Mouse (Mus musculus) lung, embryonic 14.5 days (tissue): ENCODE results near the gene Soga1. TPM values are rescaled to one million over a fixed set of nuclear protein-coding genes. Genes with fewer than 3 reads are reported as not detected.

Experiments used
- ATAC-seq: fragments of 200-750 bp; cut with Nextera tagmentation; 2 replicates; pipeline ENCODE4 v1.8.0; 2017; ENCODE audit warnings: mild to moderate bottlenecking, moderate TSS enrichment, moderate library complexity; ENCODE audit not compliant: insufficient read depth
- DNase-seq: peaks from one replicate; pipeline ENCODE4 v3.0.0-alpha.2; 2015
- H3K27ac ChIP-seq: fragments of 300-500 bp; sonication (generic); 2 replicates; pipeline ENCODE4 v1.5.1; 2014; ENCODE audit warnings: low read depth, mild to moderate bottlenecking, moderate library complexity
- H3K27me3 ChIP-seq: fragments of 300-500 bp; sonication (generic); 2 replicates; pipeline ENCODE4 v1.6.1; 2014; ENCODE audit warnings: low read length, control low read depth; ENCODE audit not compliant: insufficient read depth
- H3K36me3 ChIP-seq: fragments of 300-500 bp; sonication (generic); 2 replicates; pipeline ENCODE4 v1.6.1; 2014; ENCODE audit warnings: control low read depth; ENCODE audit not compliant: insufficient read depth
- H3K4me1 ChIP-seq: fragments of 300-500 bp; sonication (generic); 2 replicates; pipeline ENCODE4 v1.6.1; 2014; ENCODE audit warnings: antibody characterized with exemption, control low read depth; ENCODE audit not compliant: insufficient read depth
- H3K4me2 ChIP-seq: fragments of 300-500 bp; sonication (generic); 2 replicates; pipeline ENCODE4 v1.6.1; 2014; ENCODE audit warnings: mild to moderate bottlenecking
- H3K4me3 ChIP-seq: fragments of 300-500 bp; sonication (generic); 2 replicates; pipeline ENCODE4 v1.5.1; 2014; ENCODE audit warnings: low read depth, low read length
- H3K9ac ChIP-seq: fragments of 300-500 bp; sonication (generic); 2 replicates; pipeline ENCODE4 v1.6.1; 2014
- H3K9me3 ChIP-seq: fragments of 300-500 bp; sonication (generic); 2 replicates; pipeline ENCODE4 v1.6.1; 2016; ENCODE audit warnings: low read depth, low read length, control low read depth
- CTCF ChIP-seq: IDR thresholded peaks from 2 replicates; pipeline ENCODE4 v1.5.1; 2016; ENCODE audit warnings: antibody characterized with exemption, low read depth
- WGBS: fragments of 180-500 bp; shearing (Covaris S2); extraction: QIAGEN DNeasy Blood & Tissue Kit; methylation state at CpG from one replicate; pipeline ENCODE4 v1.1.7; 2014; 5-methylcytosine and 5-hydroxymethylcytosine counted together
- polyA plus RNA-seq: library from polyadenylated mRNA; unstranded; fragments of >200 nt; fragmentation: Nextera tagmentation; extraction: Ambion mirVana; gene quantifications from 2 replicates; pipeline ENCODE4 v1.2.1, GENCODE M21; 2014

The Soga1 gene
- polyA plus RNA-seq, 1 experiment from 2014 or later, result 8.9 TPM

DNA sequence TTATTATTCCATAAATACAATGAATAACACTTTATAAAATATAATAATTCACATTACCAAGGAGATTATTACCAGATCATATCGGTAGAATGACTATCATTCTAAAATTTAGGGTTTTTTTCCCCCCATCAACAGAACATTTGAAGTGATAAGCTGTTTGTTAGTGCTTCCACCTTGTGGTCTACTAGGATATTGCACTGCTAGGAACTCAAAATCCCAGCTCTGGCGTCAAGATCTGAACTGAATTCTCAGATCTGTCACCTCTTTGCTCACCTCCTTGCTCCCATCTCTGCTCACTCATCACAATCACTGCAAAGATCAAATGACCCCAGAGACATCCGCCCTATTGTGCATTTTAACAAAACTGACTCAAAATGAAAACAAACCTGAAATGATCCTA lies 37.9 kb upstream of the Soga1 start:
- Histone ChIP-seq H3K27ac (no peak overlapping the region), H3K4me3 (no peak overlapping the region), H3K9me3 (no peaks in the 10 kb centered on the region), H3K9ac (no peak overlapping the region), H3K4me1 (no peaks in the 10 kb centered on the region), H3K4me2 (no peak overlapping the region), H3K36me3 (peaks cover 56% of the 10 kb centered on the region), H3K27me3 (no peaks in the 10 kb centered on the region)
- peak; percentile 79 for TF ChIP-seq CTCF
- no peak for ATAC-seq
- WGBS, result 10% methylated on average over 3 of the region's 3 CpGs
- DNase-seq, result peak; percentile 79

DNA sequence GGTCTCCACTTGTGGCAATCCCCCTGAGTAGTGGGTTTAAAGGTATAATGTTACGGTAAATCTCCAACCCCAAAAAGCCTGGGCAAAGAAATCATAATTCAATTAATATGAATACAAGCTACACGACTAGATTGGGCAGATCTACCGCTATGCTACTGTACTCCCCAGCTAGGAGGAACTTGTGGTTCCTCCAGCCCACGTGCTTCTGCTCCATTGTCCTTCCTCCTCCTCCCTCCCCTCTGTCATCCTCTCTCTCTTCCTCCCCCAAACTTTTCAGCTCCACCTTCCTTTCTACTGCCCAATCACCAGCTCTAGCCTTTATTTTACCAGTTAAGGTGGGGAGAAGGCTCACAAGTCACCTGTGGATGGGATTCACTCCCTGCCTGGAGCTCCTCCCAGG lies 29.2 kb upstream of the Soga1 start:
- no peak for TF ChIP-seq CTCF
- H3K36me3 ChIP-seq, result peaks cover 73% of the 10 kb centered on the region
- no peak overlapping the region for H3K4me2 ChIP-seq
- ATAC-seq (no peak), DNase-seq (no peak)
- no peaks in the 10 kb centered on the region for H3K4me1 ChIP-seq
- no peak overlapping the region for H3K9ac ChIP-seq
- no peak overlapping the region for H3K4me3 ChIP-seq
- no peaks in the 10 kb centered on the region for H3K27me3 ChIP-seq
- H3K9me3 ChIP-seq, result no peaks in the 10 kb centered on the region
- WGBS, result 83% methylated on average over 4 of the region's 4 CpGs
- no peak overlapping the region for H3K27ac ChIP-seq

DNA sequence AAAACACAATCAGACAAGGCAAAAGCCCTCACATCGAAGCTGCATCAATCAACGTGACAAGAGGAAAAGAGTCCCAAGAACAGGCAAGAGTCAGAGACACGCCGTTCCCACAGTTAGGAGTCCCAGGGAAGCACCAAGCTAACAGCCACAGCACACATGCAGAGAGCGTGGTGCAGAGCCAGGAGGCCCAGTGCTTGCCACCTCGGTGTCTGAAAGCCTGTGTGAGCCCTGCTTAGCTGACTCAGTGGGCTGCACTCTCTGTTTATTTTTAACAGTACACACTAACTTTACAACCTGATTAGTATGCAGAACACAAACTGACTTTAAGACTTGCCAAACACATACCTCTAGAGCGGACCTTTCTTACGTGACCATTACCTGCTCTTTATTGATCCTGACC lies 25.4 kb upstream of the Soga1 start:
- no peak for TF ChIP-seq CTCF

DNA sequence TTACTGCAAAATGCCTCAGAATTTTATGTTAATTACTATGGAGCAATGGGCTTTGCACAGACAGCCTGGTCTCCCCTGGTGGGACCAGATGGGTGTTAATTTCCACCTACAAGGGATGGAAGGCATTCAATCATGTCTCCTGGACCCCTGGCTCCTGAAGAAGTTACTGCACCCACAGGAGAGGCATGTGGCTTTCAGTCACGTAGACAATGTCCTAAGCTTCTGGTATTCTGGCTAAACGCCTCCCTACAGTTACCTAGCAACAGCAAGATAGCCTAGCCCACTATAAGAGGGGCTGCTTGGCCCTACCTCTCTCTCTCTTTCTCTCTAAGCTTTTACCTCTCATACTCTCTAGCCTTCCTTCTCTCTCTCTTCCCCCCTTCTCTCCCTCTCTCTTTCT lies 23.2 kb upstream of the Soga1 start:
- no peak for TF ChIP-seq CTCF
- no peaks in the 10 kb centered on the region for H3K9me3 ChIP-seq
- peaks cover 70% of the 10 kb centered on the region for H3K36me3 ChIP-seq
- 57% methylated on average over 2 of the region's 2 CpGs for WGBS
- no peaks in the 10 kb centered on the region for H3K4me1 ChIP-seq
- no peak overlapping the region for H3K9ac ChIP-seq
- H3K27me3 ChIP-seq, result no peaks in the 10 kb centered on the region
- no peak overlapping the region for H3K4me3 ChIP-seq
- DNase-seq (no peak), ATAC-seq (no peak)
- H3K4me2 ChIP-seq, result no peak overlapping the region
- no peak overlapping the region for H3K27ac ChIP-seq

More for the DNA sequence above, 25.4 kb upstream of the Soga1 start:
- no peak overlapping the region for H3K4me3 ChIP-seq
- H3K27ac ChIP-seq, result no peak overlapping the region
- no peak overlapping the region for H3K4me2 ChIP-seq
- ATAC-seq, result no peak
- DNase-seq, result no peak
- H3K9me3 ChIP-seq, result no peaks in the 10 kb centered on the region
- H3K36me3 ChIP-seq, result peaks cover 73% of the 10 kb centered on the region
- 78% methylated on average over 8 of the region's 8 CpGs for WGBS
- H3K9ac ChIP-seq, result no peak overlapping the region
- no peaks in the 10 kb centered on the region for H3K27me3 ChIP-seq
- H3K4me1 ChIP-seq, result no peaks in the 10 kb centered on the region

DNA sequence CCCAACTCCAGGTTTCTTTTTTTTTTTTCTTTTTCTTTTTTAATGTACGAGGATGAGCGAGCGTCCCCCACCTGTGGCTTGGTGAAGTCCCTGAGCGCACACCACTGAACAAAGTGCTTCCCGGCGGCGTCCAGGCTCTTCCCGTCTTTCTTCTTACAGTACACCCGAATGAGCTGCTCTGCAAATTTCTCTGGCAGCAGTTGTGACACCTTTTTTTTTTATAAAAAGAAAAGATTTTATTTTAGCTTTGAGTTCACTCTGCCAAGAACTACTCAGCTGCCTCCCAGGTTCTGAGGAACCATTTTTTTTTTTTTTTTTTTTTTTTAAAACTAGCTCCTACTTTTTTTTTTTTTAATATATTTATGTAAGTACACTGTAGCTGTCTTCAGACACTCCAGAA lies 22.6 kb upstream of the Soga1 start:
- ATAC-seq, result no peak
- no peak for TF ChIP-seq CTCF
- no peaks in the 10 kb centered on the region for H3K9me3 ChIP-seq
- no peak overlapping the region for H3K4me3 ChIP-seq
- no peaks in the 10 kb centered on the region for H3K27me3 ChIP-seq
- H3K36me3 ChIP-seq, result peaks cover 65% of the 10 kb centered on the region
- no peak overlapping the region for H3K9ac ChIP-seq
- H3K27ac ChIP-seq, result no peak overlapping the region
- no peaks in the 10 kb centered on the region for H3K4me1 ChIP-seq
- DNase-seq, result no peak
- H3K4me2 ChIP-seq, result no peak overlapping the region
- WGBS, result 92% methylated on average over 9 of the region's 9 CpGs

DNA sequence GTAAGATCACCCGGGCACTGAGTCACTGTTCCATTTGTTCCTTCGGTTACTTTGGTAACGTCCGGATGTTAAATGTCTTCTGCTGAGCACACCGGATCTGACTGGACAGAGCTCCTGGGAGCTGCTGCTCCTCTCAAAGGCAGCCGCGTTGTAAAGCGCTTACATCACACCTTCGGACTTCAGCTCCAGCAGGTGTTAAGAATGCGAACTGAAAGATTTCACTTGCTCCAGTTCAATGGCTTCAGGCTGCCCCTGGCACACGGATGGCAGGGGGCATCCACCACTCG lies 21.2 kb upstream of the Soga1 start:
- Histone ChIP-seq H3K36me3 (peaks cover 54% of the 10 kb centered on the region), H3K4me1 (no peaks in the 10 kb centered on the region), H3K4me3 (no peak overlapping the region), H3K9me3 (no peaks in the 10 kb centered on the region), H3K27ac (no peak overlapping the region), H3K27me3 (no peaks in the 10 kb centered on the region), H3K9ac (no peak overlapping the region), H3K4me2 (no peak overlapping the region)
- TF ChIP-seq CTCF, result no peak
- DNase-seq (no peak), ATAC-seq (no peak)
- WGBS, result 74% methylated on average over 12 of the region's 12 CpGs

DNA sequence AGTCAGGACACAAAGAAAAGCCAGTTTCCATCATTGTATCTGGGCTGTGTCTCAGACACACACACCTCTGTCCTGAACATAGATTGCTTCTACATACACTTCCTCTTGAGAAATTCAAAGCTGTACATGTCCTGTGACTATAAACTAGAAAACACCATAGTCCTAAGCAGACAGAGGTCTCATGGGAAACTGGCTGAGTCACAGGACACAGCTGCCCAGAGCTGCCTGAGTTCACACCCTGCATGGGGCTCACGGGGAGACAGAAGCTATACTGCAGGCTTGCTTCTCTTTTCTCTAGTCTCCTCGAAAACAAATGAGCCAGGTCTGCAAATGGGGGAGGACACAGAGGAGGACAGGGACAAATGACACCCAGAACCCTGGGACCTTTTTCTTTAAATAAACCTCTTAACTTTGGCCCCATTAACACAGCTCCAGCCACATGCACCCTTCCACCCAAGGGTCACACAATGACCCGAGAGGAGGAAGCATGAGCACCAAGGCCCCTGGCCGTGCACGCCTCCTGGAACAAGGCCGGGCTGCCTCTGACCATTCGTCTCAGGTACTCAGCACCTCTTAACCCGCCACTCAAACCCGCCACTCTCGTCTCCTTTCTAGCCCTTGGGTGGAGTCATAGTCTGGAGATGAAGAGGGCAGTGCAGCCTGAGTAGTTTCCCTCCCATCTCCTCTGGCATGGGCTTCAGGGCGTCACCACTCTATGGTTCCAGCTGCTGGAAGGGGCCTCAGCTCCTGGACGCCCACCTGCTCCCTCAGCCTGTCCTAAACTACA lies 20.7 kb upstream of the Soga1 start:
- Histone ChIP-seq H3K4me3 (no peak overlapping the region), H3K27ac (no peak overlapping the region), H3K4me2 (no peak overlapping the region), H3K4me1 (no peaks in the 10 kb centered on the region), H3K36me3 (peaks cover 50% of the 10 kb centered on the region), H3K27me3 (no peaks in the 10 kb centered on the region), H3K9ac (no peak overlapping the region), H3K9me3 (no peaks in the 10 kb centered on the region)
- TF ChIP-seq CTCF, result no peak
- ATAC-seq, result no peak
- no peak for DNase-seq
- 65% methylated on average over 12 of the region's 12 CpGs for WGBS
